Mouse (Mus musculus): Measurements from ENCODE around the gene Efna2.

The Efna2 gene

GRCm38 (mm10) chr10:80179068-80180051, at the start of gene Efna2:
Efna2 (plus strand) TSS chr10:80179482.
- DNase-seq (ENCODE audit: low read depth, low spot score), result no peak

DNA sequence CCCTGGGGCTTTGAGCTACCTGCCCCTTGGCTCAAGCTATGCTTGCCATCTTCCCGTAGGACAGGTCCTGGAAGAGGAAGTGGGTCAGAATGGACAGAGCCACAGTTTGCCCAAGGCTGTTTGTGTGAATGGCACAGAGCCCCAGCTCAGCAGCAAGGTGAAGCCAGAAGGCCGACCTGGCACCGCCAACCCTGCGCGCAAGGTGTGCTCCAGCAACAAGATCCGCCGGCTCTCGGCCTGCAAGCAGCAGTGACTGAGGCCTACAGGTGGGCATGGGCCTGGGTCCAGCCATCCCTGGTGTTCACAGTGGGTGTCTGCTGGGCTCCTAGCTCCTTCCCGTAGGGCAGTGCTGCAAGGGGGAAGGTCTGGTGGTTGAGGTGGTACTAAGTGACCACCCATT, 49.4 kb upstream of the Efna2 start:
- no peak for DNase-seq (ENCODE audit: low read depth, low spot score)

DNA sequence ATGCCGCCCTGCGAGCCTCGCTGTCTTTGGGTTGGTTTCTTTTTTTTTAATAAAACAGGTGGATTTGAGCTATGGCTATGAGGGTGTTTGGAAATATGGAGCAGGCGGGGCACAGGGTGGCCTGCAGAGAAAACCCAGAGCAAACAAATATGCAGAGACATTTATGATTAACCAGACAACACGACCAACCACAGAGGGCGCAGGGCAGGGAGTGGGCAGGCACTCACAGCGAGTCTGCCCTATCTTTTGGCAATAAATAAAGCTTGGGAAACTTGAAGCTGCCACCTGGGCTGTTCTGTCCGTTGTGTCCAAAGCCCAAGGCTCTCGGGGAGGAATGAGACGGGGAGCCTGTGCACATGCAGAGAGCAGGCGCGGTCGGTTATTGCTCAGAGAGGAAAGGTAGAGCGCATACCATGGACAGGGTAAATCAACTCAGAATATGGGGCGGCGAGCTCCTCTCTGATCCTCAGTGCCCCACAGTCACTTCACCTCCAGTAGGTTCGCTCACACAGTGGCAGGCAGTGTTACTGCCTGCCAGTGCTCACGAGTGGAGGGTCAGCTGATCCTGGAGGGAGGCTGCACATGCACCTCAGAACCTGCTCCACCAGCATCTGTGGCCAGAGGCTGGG, 48.8 kb upstream of the Efna2 start:
- DNase-seq (ENCODE audit: low read depth, low spot score), result no peak

DNA sequence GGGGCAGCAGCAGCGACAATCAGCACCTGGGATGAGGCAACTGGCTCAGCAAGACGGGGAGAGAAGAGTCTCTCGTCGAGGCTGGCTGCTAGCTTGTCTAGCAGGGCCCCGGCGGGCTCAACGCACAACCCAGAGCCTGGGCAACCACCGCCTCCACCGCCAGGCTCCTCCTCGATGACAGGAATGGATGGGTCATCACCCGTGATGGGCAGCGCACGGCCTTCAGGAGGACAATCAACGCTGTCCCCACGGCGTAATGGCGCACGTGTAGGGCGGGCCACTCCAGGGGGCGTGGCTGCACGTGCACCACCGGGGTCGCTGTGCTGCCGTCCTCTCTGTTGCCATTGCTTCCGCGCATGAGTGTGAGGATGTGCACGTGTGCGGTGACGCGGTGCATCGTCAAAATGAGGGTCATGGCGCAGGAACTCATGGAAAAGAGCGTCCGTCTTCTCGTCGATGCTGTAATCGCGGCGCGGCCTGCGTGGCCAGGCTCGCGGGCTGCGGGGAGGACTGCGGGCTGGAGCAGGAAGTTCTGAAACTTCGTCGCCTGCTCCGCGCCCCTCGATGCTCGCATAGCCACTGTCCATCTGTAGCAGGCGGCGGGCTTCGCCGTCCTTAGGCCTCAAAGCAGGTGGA, 47.8 kb upstream of the Efna2 start:
- no peak for DNase-seq (ENCODE audit: low read depth, low spot score)

GRCm38 (mm10) chr10:80131952-80132350, 47.3 kb upstream of the Efna2 start:
- DNase-seq (ENCODE audit: low read depth, low spot score), result no peak

DNA sequence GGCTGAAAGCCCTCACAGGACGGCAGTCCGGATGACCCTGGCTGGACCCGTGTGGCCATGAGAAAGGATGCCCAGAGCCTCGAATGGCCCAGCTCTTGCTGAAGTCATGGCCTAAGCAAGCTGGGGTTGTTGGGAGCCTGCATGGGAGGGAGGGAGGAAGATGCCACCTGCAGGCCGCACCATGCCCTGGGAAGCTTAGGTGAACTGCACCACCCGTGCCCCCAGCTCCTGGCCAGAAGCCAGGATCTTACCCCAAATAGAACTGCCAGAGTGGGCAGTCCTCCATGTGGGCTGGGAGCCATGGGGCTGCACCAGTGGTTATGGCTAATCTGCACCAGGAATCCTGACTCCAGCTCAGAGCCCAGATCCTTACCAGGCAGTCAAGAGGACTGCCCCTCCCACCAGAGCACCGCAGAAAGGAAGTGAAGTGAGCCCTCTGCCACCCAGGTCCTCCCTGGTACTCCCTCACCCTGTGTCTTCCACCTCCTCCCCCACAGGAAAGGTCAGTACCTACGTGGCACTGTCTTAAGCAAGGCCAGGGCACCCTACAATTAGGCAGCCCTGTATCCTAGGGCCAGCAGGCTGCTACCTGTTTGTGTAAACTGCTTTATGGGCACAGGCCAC, 45.9 kb upstream of the Efna2 start:
- DNase-seq (ENCODE audit: low read depth, low spot score), result no peak

DNA sequence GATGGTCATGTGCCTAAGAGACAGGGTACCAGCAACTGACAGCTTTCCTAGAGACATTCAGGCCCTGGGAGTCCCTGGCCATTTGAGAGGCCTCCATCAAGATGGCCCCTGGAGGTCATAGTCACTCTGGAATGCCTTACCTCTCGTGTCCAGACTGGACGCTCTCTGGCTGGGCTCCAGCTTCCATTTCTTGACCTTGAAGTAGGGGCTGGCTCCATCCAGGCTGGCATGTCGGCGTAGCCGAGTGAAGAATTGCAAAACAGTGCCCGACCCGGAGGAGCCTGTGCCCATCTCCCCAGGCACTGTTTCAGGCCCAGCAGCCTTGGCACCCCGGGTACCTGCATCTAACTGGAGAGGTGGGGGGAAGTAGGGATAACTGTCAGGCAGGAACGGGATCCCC, 44.9 kb upstream of the Efna2 start:
- DNase-seq (ENCODE audit: low read depth, low spot score), result no peak

DNA sequence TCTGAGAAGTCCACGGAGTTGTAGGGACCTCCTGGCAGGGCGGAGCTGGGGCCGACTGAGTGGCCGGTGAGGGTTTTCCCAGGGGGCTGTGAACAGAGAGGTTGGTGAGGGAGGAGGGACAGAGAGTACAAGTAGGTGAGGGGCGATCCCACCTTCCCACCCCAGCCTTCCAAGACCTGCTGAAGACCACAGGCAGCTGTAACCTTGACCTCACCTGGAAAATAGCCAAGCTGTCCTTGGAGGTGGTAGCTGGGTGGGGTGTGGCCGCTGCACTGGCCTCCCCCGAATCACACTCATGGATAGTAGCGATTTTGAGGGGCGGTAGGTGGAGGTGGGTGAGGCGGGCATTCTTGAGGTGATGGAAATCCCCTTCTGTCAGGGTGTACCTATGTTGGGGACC, 44.1 kb upstream of the Efna2 start:
- DNase-seq (ENCODE audit: low read depth, low spot score), result no peak

GRCm38 (mm10) chr10:80135641-80136040, 43.6 kb upstream of the Efna2 start:
- no peak for DNase-seq (ENCODE audit: low read depth, low spot score)

DNA sequence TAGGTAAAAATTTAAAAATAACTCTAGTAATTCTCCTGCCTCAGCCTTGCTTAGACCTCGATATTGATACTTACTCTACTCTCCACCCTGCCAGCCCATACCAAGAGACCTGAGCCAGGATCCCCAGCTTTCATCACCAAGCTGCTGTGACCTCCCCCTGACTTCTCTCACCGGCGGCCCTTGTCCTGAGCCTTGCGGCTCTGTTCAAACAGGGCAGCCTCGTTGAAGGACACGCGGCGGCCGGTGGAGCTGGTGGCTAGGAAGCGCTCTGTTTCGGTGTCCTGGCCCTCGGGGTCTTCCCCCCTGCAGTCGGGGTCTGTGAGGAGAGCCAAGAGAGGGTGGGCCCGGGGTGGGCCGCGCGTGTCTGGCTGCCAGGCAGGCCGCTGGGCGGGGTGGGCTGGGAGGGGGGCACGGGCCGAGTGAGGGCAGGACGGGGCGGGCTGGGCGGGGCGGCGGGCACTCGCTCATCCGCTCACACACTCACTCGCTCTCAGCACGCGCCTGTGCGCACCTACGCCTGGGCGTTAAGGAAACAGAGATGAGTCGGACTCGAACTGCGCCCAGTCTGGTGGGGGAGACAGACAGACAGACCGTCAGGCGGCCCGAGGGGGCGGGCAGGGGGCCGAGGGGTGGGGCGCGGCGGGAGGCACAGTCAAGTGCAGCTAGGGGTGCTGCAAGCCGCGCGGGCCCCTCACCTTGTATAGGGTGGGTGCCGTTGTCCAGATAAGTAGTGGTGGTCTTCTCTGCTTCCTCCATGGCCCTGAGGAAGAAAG, 42.9 kb upstream of the Efna2 start:
- no peak for DNase-seq (ENCODE audit: low read depth, low spot score)

DNA sequence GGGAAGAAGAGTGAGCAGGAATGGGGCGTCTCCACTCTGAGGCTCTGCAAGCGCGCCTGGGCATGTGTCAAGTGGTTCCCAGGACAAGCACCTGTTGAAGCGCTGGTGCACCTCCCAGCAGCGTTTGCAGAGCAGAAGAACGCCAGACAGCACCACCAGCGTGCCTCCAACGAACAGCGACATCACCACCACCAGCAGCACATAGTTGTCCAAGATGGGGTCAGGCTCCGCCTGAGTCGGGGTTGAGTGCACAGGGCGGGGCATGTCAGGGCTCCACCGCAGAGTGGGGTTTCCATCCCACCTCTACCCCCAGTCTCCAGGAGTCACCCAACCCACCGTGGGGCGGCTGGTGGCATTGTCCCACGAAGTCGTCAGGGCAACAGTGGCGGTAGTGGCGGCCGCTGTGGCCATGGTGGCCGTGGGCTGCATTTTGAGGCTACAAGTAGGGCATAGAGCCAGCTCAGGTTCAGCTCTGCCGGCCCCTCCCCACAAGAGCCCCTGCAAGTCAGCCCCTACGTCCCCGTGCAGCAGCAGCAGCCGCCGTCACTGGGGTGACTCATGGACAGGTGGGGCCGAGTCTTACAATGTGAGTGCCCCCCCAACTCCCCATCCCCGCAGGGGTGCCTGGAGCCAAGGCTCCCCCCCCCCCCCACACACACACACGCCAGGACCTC, 42.2 kb upstream of the Efna2 start:
- no peak for DNase-seq (ENCODE audit: low read depth, low spot score)

DNA sequence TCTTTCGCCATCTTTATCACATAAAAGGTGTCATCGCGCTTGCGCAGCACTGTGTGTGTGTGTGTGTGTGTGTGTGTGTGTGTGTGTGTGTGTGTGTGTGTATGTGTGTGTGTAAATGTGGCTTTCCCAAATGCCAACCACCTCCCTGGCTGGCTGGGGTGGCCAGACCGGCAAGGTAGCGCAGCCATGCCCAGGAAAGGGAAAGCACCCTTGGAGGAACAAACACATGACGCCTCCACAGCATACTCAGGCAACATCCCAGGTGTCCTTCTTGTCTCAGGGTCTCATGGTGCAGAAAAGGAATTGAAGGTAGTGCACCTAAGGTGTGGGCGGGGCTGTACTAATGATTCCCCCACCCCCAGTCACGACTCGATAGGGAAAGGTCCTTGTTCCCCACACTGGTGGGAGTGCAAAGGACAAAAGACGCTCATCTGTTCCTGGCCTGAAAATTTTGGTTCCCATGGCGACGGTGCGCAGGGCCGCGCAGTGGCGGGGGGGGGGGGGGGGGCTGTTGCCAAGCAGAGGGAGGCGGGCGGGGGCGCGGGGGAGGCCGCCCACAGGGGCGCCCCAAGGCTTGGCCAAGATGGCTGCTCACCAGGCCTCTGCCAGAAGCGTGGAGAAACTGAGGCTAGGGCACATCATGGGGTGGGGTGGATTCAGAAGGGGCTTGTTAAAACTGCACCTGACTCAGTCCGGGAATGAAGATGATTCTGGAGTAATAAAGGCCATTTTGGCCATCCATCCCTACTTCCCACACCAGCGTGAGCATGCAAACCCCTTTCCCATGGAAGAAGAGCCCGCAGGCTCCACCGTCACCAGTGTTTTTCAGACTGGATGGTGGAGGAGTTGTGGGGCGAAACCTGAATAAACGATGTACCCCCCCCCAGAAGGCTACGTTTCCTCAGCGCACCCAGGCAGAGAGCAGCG, 41.4 kb upstream of the Efna2 start:
- DNase-seq (ENCODE audit: low read depth, low spot score), result no peak

- DNase-seq (ENCODE audit: low read depth, low spot score), result no peak
Measured at GRCm38 (mm10) chr10:80138553-80139438, 40.5 kb upstream of the Efna2 start, which contains the start of gene Atp5d. Atp5d (plus strand) TSS chr10:80138632.

- DNase-seq (ENCODE audit: low read depth, low spot score), result no peak
Measured at GRCm38 (mm10) chr10:80139439-80139775, 39.9 kb upstream of the Efna2 start.

- DNase-seq (ENCODE audit: low read depth, low spot score), result no peak
Measured at GRCm38 (mm10) chr10:80139975-80140665, 39.2 kb upstream of the Efna2 start.

DNA sequence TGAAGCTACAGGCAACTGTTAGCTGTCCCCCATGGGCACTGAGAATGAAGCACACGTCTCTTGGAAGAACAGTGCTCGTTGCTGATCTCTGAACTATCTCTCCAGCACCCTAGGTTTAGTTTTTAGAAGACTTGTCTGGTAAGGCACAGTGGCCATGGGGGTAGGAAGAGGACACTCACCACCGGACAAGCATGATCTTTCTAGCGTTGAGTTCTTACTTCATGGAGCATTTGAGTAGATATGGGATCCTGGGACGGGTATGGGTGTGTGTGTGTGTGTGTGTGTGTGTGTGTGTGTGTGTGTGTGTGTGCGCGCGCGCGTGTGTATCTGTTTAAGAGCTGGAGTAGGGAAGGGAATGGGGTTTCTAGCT, 38.6 kb upstream of the Efna2 start, which contains the start of gene Cbarp:
Cbarp (minus strand) TSS at position 170 of the 370 bp plus-strand sequence.
- no peak for DNase-seq (ENCODE audit: low read depth, low spot score)

DNA sequence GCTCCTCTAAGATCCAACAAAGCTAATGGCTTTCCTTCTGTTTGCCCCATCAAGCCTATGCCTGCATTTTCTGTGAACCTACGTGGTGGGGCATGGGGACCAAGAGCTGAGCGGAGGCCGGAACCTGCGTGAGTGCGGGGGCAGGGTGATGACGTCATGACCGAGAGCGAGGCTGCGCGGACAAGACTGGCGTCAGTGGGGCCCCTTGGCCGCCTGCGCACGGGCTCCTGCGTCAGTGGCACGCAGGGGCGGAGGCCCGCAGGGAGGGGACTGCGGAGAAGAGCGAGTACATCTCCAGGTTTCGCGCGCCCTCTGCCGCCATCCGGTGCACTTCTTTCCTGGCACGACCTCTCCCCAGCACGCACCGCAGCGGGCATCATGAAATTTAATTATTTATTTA, 38.0 kb upstream of the Efna2 start:
- DNase-seq (ENCODE audit: low read depth, low spot score), result peak; percentile 96

Measured in telencephalon, adult 2 months (tissue).